Mouse (Mus musculus): ENCODE data around the gene Ing4. TPM values are rescaled to one million over a fixed set of nuclear protein-coding genes. Genes with fewer than 3 reads are reported as not detected.
"Not testable (repeated sequence)": the region's sequence is repeated elsewhere in the genome, so short reads cannot be mapped to it uniquely, and the experiment has no call there.

Gene Ing4
- total RNA-seq, 2 experiments from 2014 or later: 33.4 to 42.7 TPM

DNA sequence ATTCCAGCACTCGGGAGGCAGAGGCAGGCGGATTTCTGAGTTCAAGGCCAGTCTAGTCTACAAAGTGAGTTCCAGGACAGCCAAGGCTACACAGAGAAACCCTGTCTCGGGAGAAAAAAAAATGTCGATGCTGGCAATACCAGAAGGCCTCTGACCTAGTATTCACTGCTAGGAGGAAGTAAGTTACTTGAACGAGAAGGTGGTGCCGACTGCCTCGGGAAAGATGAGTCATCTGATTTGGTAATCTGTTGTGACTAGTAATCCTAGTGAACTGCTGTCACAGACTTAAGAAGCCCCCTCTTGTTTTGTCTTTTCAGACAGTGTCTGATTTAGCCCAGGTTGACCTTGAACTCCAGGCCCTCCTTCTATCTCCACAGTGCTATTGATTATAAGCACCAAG, 1.5 kb downstream of the Ing4 start:
- DNase-seq: no peak

DNA sequence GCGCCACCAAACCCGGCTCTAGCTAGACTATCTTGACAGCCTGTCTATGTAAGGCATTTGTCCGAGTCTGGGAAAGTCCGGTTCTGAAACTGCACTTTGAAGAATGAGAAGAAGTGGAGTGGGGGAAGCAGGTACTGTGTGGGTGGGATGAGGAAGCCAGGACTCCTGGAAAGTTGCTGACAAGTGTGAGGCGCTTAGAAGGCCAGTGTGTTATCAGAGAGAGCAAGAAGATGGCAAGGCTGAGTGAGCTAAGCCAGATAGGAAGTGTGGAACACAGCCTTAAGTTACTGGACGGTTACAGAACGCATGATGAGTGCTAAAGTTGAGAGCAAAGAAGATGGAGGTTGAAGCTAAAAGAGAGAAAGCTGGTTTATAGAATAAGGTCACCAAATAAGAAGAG, 2.5 kb downstream of the Ing4 start:
- no peak for DNase-seq

DNA sequence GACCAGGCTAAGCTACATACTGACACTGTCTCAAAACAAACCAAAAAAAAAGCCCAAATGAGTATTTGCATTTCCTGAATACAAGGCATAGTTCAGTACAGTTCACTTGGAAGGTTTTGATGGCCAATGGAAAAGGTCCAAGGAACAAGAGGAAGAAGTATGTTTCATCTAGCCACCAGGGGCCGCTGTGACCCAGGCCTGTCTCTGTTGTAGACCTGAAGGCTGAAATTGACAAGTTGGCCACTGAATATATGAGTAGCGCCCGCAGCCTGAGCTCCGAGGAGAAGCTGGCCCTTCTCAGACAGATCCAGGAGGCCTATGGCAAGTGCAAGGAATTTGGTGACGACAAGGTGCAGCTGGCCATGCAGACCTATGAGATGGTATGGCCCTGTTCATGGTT, 7.1 kb downstream of the Ing4 start:
- peak; percentile 88 for DNase-seq

- no peak for DNase-seq
Observed at GRCm38 (mm10) chr6:125049678-125050077, 10.1 kb downstream of the Ing4 start, which contains the start of gene Acrbp. TSS of gene Acrbp (plus strand) at chr6:125049689.

DNA sequence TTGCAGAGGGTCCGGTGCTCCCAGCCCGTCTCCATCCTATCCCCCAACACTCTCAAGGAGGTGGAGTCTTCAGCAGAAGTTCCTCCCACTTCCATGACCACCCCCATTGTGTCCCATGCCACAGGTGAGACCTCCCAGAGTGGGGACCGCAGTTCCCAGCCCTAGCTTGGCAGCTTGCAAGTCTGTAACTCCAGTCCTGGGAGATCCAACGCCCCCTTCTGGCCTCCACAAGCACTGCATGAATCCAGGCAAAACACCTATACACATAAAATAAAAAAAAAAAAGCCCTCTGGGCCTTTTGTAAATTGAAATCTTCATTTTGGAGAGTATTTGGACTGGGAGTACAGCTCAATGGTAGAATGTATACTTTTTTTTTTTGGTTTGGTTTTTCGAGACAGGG, 11.7 kb downstream of the Ing4 start:
- DNase-seq: no peak

DNA sequence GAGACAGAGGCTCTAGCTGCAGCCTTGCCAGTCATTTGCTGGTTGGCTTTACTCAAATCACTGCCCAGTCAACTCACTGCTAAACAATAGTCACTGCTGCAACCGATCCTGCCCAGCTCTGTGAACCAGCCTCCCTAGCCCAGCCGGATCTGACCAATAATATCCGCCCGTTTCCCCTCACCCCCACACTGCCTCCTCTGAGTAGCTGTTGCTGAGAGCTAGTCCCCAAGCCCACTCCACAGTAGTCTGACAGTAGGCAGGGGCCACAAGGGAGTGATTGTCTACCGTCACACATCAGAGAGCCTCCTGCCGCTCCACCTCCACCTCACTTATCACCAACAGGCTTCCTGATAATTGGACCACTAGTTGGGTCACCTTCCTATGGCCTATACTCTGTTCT, 21.9 kb downstream of the Ing4 start:
- no peak for DNase-seq

DNA sequence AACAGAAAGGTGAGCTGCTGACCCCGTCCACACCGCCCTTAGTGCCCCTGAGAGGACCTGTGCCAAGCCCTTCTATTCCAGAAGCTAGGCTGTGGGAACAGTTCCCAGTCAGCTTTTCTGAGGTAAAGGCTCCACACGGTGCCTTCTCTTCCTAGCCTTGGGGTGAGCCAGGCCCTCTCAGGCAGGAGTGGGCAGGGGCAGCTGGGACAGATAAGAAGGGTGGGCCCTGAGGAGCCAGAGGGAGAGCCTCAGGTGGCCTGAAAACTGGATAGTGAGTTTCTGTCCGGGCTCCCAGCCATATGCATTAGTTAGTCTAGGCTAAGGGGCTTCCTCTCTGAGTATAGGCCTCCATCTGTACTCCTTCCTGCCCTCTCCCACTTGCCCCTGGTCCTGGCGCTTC, 23.0 kb downstream of the Ing4 start:
- DNase-seq: no peak

- DNase-seq: no peak
Observed at GRCm38 (mm10) chr6:125063906-125064305, 24.3 kb downstream of the Ing4 start.

DNA sequence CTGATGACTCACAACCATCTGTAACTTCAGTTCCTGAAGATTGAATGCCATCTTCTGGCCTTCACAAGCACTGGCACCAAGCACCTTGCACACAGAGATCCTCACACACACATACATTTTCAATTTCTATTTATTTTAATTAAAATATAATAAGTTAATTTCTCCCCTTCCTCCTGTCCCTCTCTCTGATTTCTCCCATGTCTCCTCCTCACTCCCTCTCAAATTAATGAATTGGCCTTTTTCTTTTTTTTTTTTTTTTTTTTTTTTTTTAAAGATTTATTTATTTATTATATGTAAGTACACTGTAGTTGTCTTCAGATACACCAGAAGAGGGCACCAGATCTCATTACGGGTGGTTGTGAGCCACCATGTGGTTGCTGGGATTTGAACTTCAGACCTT, 25.7 kb downstream of the Ing4 start:
- DNase-seq: not testable (repeated sequence)

- no peak for DNase-seq
Observed at GRCm38 (mm10) chr6:125067571-125067995, 28.0 kb downstream of the Ing4 start, which contains the start of gene Lpar5. TSS of gene Lpar5 (plus strand) at chr6:125067920.

- no peak for DNase-seq
Observed at GRCm38 (mm10) chr6:125071170-125071895, 31.8 kb downstream of the Ing4 start.

- no peak for DNase-seq
Observed at GRCm38 (mm10) chr6:125071896-125072279, 32.3 kb downstream of the Ing4 start.

DNA sequence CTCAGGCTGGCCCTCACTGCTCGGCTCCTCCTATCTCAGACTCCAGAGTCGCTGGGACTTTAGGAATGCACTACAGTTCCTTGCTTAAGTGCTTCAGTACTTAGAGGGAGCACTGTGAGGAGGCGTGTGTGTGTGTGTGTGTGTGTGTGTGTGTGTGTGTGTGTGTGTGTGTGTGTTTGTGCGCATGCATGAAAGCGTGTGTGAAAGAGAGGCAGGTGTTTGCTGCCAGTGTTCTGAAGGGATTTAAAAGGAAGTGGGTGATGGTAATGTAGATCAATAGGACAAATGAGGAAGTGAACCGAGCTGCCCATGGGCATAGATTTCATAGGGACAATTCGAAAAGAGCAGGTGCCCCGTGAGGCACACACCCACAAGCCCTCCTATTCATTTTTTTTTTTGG, 34.3 kb downstream of the Ing4 start:
- no peak for DNase-seq

- peak; percentile 18 for DNase-seq
Observed at GRCm38 (mm10) chr6:125081394-125081793, 41.8 kb downstream of the Ing4 start.

- peak; percentile 94 for DNase-seq
Observed at GRCm38 (mm10) chr6:125081797-125082560, 42.4 kb downstream of the Ing4 start.

DNA sequence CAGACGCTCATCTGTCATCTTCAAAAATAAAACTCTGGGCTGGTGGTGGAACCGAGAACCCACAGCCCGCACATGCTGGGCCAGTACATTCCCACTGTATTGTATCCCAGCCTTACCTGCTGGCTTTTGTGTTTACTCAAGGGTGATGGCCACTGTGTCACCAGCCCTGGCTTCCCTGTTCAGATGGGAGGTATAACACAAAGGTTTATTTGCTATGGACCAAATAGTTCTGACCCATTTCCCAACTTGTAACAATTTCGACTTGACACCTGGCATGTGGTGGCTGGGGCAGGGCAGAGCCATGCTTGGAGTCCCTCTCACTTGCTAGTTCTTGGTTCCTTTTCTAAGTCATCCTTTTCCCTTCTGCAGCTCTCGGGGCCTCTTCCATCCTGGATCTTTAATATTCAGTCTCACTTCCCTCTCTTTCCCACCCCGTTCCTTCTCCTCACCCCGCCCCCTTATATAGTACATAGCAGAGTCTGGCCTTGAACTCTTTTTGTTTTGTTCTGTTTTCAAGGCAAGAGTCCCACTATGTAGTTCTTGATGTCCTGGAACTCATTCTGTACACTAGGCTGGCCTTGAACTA, 43.3 kb downstream of the Ing4 start:
- no peak for DNase-seq

- DNase-seq: peak; percentile 41
Observed at GRCm38 (mm10) chr6:125084424-125084823, 44.9 kb downstream of the Ing4 start.

DNA sequence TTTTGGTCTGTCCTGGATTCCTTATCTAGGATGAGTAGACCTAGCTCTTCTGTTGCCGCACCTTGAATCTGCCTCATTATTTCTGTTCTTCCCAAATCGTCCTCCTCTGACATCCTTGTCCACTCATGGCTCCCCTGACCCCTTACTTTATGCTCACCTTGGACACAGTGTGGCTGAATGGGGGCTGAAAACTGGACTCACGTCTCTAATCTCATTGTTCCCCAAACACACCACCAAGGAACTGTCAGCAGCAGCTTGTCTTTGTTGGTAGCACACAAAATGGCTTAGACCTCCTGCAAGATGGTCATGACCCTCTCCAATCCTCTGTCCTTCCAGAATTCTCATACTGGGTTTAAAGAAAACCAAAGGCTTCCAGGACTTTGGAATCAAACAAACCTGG, 48.4 kb downstream of the Ing4 start:
- no peak for DNase-seq

GRCm38 (mm10) chr6:125088561-125089321, 49.2 kb downstream of the Ing4 start:
- DNase-seq: peak; percentile 72

GRCm38 (mm10) chr6:125089521-125090321, 50.2 kb downstream of the Ing4 start:
- peak; percentile 63 for DNase-seq

DNA sequence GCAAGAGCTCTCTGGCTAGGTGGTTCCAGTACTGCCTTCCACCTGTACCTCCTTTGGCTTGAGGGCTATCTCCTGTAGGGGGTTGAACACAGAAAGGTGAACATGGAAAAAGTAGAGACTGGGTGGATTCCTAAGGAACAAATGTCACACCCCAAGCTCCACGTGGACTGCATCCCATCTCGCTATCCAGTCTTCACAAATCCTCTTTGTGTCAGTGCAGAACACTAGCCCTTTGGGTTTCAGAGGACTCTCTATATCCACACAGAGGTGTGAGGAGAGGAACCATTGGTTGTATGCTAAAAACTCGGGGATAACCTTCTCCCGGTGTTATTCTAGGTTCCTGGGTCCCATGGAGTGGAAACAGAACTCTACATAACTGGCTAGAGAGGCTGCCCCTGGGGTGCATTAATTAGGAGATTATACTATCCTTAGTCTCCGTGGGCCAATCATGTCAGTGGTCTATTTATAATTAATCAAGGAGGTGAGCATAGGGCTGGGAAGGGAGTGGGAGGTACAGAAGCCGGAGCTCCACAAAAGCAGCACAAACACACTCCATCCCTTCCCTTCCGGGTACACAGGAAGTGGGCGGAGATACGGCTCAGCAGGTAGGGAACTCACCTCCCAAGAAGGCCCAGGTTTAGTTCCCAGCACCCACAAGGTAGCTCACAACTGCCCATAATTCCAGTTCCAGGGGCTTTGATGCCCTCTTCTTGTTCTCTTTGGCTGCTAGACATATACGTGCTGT, 51.0 kb downstream of the Ing4 start:
- DNase-seq: no peak

Measured in gastrocnemius, postnatal 10 days (tissue).